Mouse (Mus musculus): ENCODE measurements at regions not wholly inside any gene's neighbourhood (a gene's known extent, or its start where the extent isn't known, plus 50 kb on each side); places are given as distances from the start of the nearest gene placed in this dataset.

DNA sequence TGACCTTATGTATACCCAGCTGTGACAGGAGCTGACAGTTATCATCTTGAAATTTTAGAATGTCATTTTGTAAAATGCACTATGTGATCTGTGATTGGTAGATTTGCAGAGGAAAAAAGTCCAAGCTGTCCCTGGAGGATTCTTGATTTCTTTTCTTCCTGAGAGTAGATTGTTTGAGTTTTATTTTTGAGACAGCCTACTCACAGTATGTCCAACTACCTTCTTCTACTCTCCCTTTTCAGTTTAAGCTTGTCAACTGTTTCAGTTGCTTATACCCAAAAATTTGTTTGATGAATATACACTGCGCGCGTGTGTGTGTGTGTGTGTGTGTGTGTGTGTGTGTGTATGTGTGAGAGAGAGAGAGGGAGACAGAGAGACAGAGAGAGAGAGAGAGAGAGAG lies 346.9 kb downstream of the Phf14 start:
- TF ChIP-seq CTCF (IDR thresholded peaks at IDR 0.05; ENCODE audit: control insufficient read depth, insufficient read depth, low read length), result no peak
- no peak for TF ChIP-seq POLR2A (IDR thresholded peaks at IDR 0.05; ENCODE audit: borderline replicate concordance, control insufficient read depth, low read depth, low read length)
